Mouse (Mus musculus) testis, adult 2 months (tissue): ENCODE measurements around the gene Fam43b.

Experiments used
- CTCF ChIP-seq: fragments of 200-500 bp; IDR thresholded peaks from 2 replicates; pipeline ENCODE4 v1.5.1; 2012; ENCODE audit warnings: low read depth, mild to moderate bottlenecking, inconsistent platforms, low read length, moderate library complexity; ENCODE audit not compliant: control insufficient read depth, insufficient read depth, insufficient replicate concordance
- POLR2A ChIP-seq: fragments of 200-500 bp; IDR thresholded peaks from 2 replicates; pipeline ENCODE4 v1.6.1; 2012; ENCODE audit warnings: low read depth, mild to moderate bottlenecking, inconsistent platforms, low read length, moderate library complexity; ENCODE audit not compliant: control insufficient read depth

DNA sequence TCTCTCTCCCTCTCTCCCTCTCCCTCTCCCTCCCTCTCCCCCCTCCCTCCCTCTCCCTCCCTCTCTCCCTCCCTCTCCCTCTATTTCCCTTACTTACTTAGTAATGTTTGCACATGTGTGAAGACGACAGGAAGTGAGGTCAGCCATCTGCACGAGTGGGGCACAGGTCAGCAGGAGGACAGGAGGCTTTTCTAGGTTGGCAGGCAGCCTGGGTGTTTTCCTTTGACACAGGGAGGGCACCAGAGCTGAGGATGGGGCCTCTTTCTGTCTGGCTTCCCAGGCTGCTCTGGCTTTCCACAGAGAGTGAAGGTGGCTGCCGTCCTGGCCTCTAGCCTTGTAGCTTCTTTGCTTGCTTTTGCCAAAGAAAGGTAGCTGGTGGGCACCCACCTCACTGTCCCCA, 43.7 kb upstream of the Fam43b start:
- TF ChIP-seq CTCF (no peak), POLR2A (no peak)
